Mouse (Mus musculus) MEL (cell line): ENCODE data around the gene Polr2i. TPM values are rescaled to one million over a fixed set of nuclear protein-coding genes. Genes with fewer than 3 reads are reported as not detected.
"Not testable (repeated sequence)": the region's sequence is repeated elsewhere in the genome, so short reads cannot be mapped to it uniquely, and the experiment has no call there.

Source experiments
- DNase-seq: peaks from one replicate; pipeline ENCODE4 v3.0.0; 2011; ENCODE audit warnings: low read depth, low spot score
- H3K27ac ChIP-seq: 2 replicates; pipeline ENCODE4 v1.5.1; 2012; ENCODE audit warnings: low read depth, mild to moderate bottlenecking, control low read depth, low read length, moderate library complexity; ENCODE audit not compliant: control insufficient read depth
- H3K27me3 ChIP-seq, 2 experiments: fragments of 150-350 bp in 1 of 2; sonication (generic) in 1 of 2; 2 replicates each; pipeline ENCODE4 v1.6.1; 2012; ENCODE audit warnings: low read length in 2 of 2, mild to moderate bottlenecking in 2 of 2, improper control_type of control experiment in 1 of 2, moderate library complexity in 1 of 2; ENCODE audit not compliant: insufficient read depth in 2 of 2, control insufficient read depth in 1 of 2
- H3K36me3 ChIP-seq, 2 experiments: 2 replicates each; pipeline ENCODE4 v1.6.1; 2012 to 2014; ENCODE audit warnings: low read length in 2 of 2, improper control_type of control experiment in 1 of 2, inconsistent platforms in 1 of 2, mild to moderate bottlenecking in 1 of 2; ENCODE audit not compliant: insufficient read depth in 2 of 2, control insufficient read depth in 1 of 2
- H3K4me1 ChIP-seq, 2 experiments: fragments of 150-350 bp in 1 of 2; sonication (generic) in 1 of 2; 2 replicates each; pipeline ENCODE4 v1.6.1; 2012; ENCODE audit warnings: low read length in 2 of 2, improper control_type of control experiment in 1 of 2, mild to moderate bottlenecking in 1 of 2; ENCODE audit not compliant: insufficient read depth in 2 of 2, control insufficient read depth in 1 of 2
- H3K4me3 ChIP-seq, 2 experiments: fragments of 150-350 bp in 1 of 2; sonication (generic) in 1 of 2; 2 replicates each; pipeline ENCODE4 v1.5.1; 2012; ENCODE audit warnings: low read depth in 2 of 2, low read length in 2 of 2, mild to moderate bottlenecking in 2 of 2, moderate library complexity in 2 of 2, control low read depth in 1 of 2, improper control_type of control experiment in 1 of 2; ENCODE audit not compliant: control insufficient read depth in 1 of 2, insufficient read depth in 1 of 2
- H3K79me2 ChIP-seq: 2 replicates; pipeline ENCODE4 v1.6.1; 2012; ENCODE audit warnings: mild to moderate bottlenecking, low read length, moderate library complexity; ENCODE audit not compliant: control insufficient read depth, poor library complexity, insufficient read depth
- H3K9ac ChIP-seq: 2 replicates; pipeline ENCODE4 v1.6.1; 2012; ENCODE audit warnings: low read depth, mild to moderate bottlenecking, control low read depth, low read length, moderate library complexity; ENCODE audit not compliant: control insufficient read depth, poor library complexity, severe bottlenecking
- H3K9me3 ChIP-seq: fragments of 150-350 bp; sonication (generic); replicated peaks from 2 replicates; pipeline ENCODE4 v1.6.1; 2012; ENCODE audit warnings: mild to moderate bottlenecking, low read length, improper control_type of control experiment, moderate library complexity; ENCODE audit not compliant: insufficient read depth
- BHLHE40 ChIP-seq: IDR thresholded peaks from 2 replicates; pipeline ENCODE4 v1.6.1; 2012; ENCODE audit warnings: low read depth, mild to moderate bottlenecking, inconsistent platforms, low read length, improper control_type of control experiment, borderline replicate concordance
- EP300 ChIP-seq, 2 experiments: IDR thresholded peaks; 2 replicates each; pipeline ENCODE4 v1.6.1; 2011; ENCODE audit warnings: improper control_type of control experiment in 2 of 2, low read length in 2 of 2, low read depth in 1 of 2, mild to moderate bottlenecking in 1 of 2
- GABPA ChIP-seq: IDR thresholded peaks from 2 replicates; pipeline ENCODE4 v1.6.1; 2012; ENCODE audit warnings: low read depth, mild to moderate bottlenecking, inconsistent platforms, low read length, improper control_type of control experiment, moderate library complexity
- KAT2A ChIP-seq: conservative IDR thresholded peaks from 2 replicates; pipeline ENCODE4 v1.6.1; 2012; ENCODE audit warnings: low read depth, low read length, improper control_type of control experiment, inconsistent platforms
- MAFK ChIP-seq: IDR thresholded peaks from 2 replicates; pipeline ENCODE4 v1.6.1; 2011; ENCODE audit warnings: low read depth, mild to moderate bottlenecking, low read length, improper control_type of control experiment, borderline replicate concordance
- MAX ChIP-seq: IDR thresholded peaks from 2 replicates; pipeline ENCODE4 v1.6.1; 2011; ENCODE audit warnings: low read length, improper control_type of control experiment
- MAZ ChIP-seq: IDR thresholded peaks from 2 replicates; pipeline ENCODE4 v1.6.1; 2012; ENCODE audit warnings: low read depth, mild to moderate bottlenecking, inconsistent platforms, low read length, improper control_type of control experiment
- MXI1 ChIP-seq: IDR thresholded peaks from 2 replicates; pipeline ENCODE4 v1.6.1; 2011; ENCODE audit warnings: mild to moderate bottlenecking, low read depth, low read length, improper control_type of control experiment
- MYB ChIP-seq: IDR thresholded peaks from 2 replicates; pipeline ENCODE4 v1.6.1; 2011; ENCODE audit warnings: mild to moderate bottlenecking, low read depth, low read length, improper control_type of control experiment
- MYC ChIP-seq: IDR thresholded peaks from 2 replicates; pipeline ENCODE4 v1.6.1; 2011; ENCODE audit warnings: low read depth, mild to moderate bottlenecking, low read length, improper control_type of control experiment, moderate library complexity
- NRF1 ChIP-seq: IDR thresholded peaks from 2 replicates; pipeline ENCODE4 v1.6.1; 2014; ENCODE audit warnings: low read depth, mild to moderate bottlenecking, inconsistent platforms, low read length, improper control_type of control experiment, moderate library complexity; ENCODE audit not compliant: poor library complexity, insufficient read depth, severe bottlenecking
- RAD21 ChIP-seq: IDR thresholded peaks from 2 replicates; pipeline ENCODE4 v1.6.1; 2011; ENCODE audit warnings: mild to moderate bottlenecking, low read depth, low read length, improper control_type of control experiment
- SIN3A ChIP-seq: IDR thresholded peaks from 2 replicates; pipeline ENCODE4 v1.6.1; 2012; ENCODE audit warnings: low read length, improper control_type of control experiment, inconsistent platforms
- SMC3 ChIP-seq: IDR thresholded peaks from 2 replicates; pipeline ENCODE4 v1.6.1; 2011; ENCODE audit warnings: low read depth, low read length, improper control_type of control experiment
- TAL1 ChIP-seq: IDR thresholded peaks from 2 replicates; pipeline ENCODE4 v1.6.1; 2012; ENCODE audit warnings: mild to moderate bottlenecking, inconsistent platforms, low read length, moderate library complexity, mixed read lengths
- TBP ChIP-seq: IDR thresholded peaks from 2 replicates; pipeline ENCODE4 v1.8.0; 2011; ENCODE audit warnings: low read depth, low read length, improper control_type of control experiment
- USF1 ChIP-seq: IDR thresholded peaks from 2 replicates; pipeline ENCODE4 v1.6.1; 2014; ENCODE audit warnings: low read depth, mild to moderate bottlenecking, inconsistent platforms, low read length, improper control_type of control experiment, moderate library complexity
- ZC3H11A ChIP-seq: IDR thresholded peaks from 2 replicates; pipeline ENCODE4 v1.6.1; 2012; ENCODE audit warnings: low read depth, mild to moderate bottlenecking, inconsistent platforms, low read length, improper control_type of control experiment
- ZKSCAN1 ChIP-seq: IDR thresholded peaks from 2 replicates; pipeline ENCODE4 v1.6.1; 2012; ENCODE audit warnings: low read depth, mild to moderate bottlenecking, inconsistent platforms, low read length, improper control_type of control experiment, moderate library complexity
- ZMIZ1 ChIP-seq: IDR thresholded peaks from 2 replicates; pipeline ENCODE4 v1.6.1; 2012; ENCODE audit warnings: low read depth, mild to moderate bottlenecking, inconsistent platforms, low read length, improper control_type of control experiment, moderate library complexity
- ZNF384 ChIP-seq: IDR thresholded peaks from 2 replicates; pipeline ENCODE4 v1.6.1; 2012; ENCODE audit warnings: low read depth, mild to moderate bottlenecking, inconsistent platforms, low read length, improper control_type of control experiment
- polyA plus RNA-seq, 2 experiments: library from polyadenylated mRNA; stranded (reverse) in 1 of 2; unstranded in 1 of 2; fragments of >175 nt in 1 of 2; fragments of >200 nt in 1 of 2; gene quantifications; 2 replicates each; pipeline versions ENCODE4 v1.2.1 to v1.2.4; 2012; ENCODE audit warnings: low replicate concordance in 2 of 2, low read depth in 1 of 2; ENCODE audit not compliant: insufficient read length in 2 of 2, insufficient read depth in 1 of 2, missing spikeins in 1 of 2
- total RNA-seq: library from RNA; depleted of rRNA; stranded (reverse); fragments of 300-350 nt; gene quantifications from 2 replicates; pipeline ENCODE4 v1.2.3, GENCODE M21; 2012

The Polr2i gene
- total and polyA plus RNA-seq, 3 experiments: 118 to 128 TPM; not detected in 1

GRCm38 (mm10) chr7:30205383-30205782, 26.4 kb upstream of the Polr2i start (continued):
- TF ChIP-seq TAL1: no peak
- TF ChIP-seq, all 39 proteins: peak for 9

GRCm38 (mm10) chr7:30206364-30206763, 25.4 kb upstream of the Polr2i start:
- peak; percentile 79 for TF ChIP-seq TBP
- H3K79me2 ChIP-seq, H3K4me1 ChIP-seq, H3K27me3 ChIP-seq, H3K9me3 ChIP-seq, DNase-seq, H3K27ac ChIP-seq, H3K36me3 ChIP-seq, H3K9ac ChIP-seq, H3K4me3 ChIP-seq: not testable (repeated sequence)

- no peak overlapping the region for H3K9ac ChIP-seq
- no peaks in the 10 kb centered on the region for H3K9me3 ChIP-seq
- H3K79me2 ChIP-seq: no peaks in the 10 kb centered on the region
- no peak overlapping the region for H3K27ac ChIP-seq
- TF ChIP-seq MXI1 (no peak), KAT2A (no peak), ZKSCAN1 (no peak)
- H3K27me3 ChIP-seq: peaks cover 0 to under 1% of the 10 kb centered on the region in 2 experiments; a peak in 2 of 4 replicates
- no peaks in the 10 kb centered on the region for H3K4me1 ChIP-seq
- DNase-seq: no peak
- H3K36me3 ChIP-seq: no peaks in the 10 kb centered on the region
- H3K4me3 ChIP-seq: no peak overlapping the region
Measured at GRCm38 (mm10) chr7:30211025-30211424, 20.7 kb upstream of the Polr2i start.

- no peaks in the 10 kb centered on the region for H3K9me3 ChIP-seq
- no peaks in the 10 kb centered on the region for H3K36me3 ChIP-seq
- no peaks in the 10 kb centered on the region for H3K79me2 ChIP-seq
- TF ChIP-seq ZNF384: no peak
- TF ChIP-seq MYB: no peak
- no peak for TF ChIP-seq MAZ
- TF ChIP-seq ZMIZ1: no peak
- no peak for TF ChIP-seq EP300 (IDR thresholded peaks at IDR 0.05; ENCODE audit: low read depth in 1 of 2, low read length in 2 of 2)
- TF ChIP-seq MYC: no peak
- TF ChIP-seq KAT2A: no peak
- no peak for TF ChIP-seq USF1
- TF ChIP-seq ZC3H11A: no peak
- TF ChIP-seq TBP: no peak
- no peak for TF ChIP-seq RAD21
- no peak for TF ChIP-seq SIN3A
- no peak for TF ChIP-seq SMC3
- TF ChIP-seq NRF1: no peak
- TF ChIP-seq BHLHE40: no peak
- TF ChIP-seq MAX: no peak
- TF ChIP-seq MAFK: no peak
- TF ChIP-seq GABPA: no peak
- H3K27me3 ChIP-seq: no peaks in the 10 kb centered on the region
- H3K27ac ChIP-seq: no peak overlapping the region
- H3K4me1 ChIP-seq: no peaks in the 10 kb centered on the region; a peak in 1 of 4 replicates
- H3K4me3 ChIP-seq: no peak overlapping the region
- no peak for DNase-seq
- no peak overlapping the region for H3K9ac ChIP-seq
Measured at GRCm38 (mm10) chr7:30213881-30214280, 17.9 kb upstream of the Polr2i start.
